Mouse (Mus musculus) brain, embryonic 14.5 days (tissue): ENCODE data around the gene Ppfibp1. TPM values are rescaled to one million over a fixed set of nuclear protein-coding genes. Genes with fewer than 3 reads are reported as not detected.

ENCODE experiments used
- DNase-seq: peaks from one replicate; pipeline ENCODE4 v3.0.0-alpha.2; 2011; ENCODE audit warnings: low read depth
- CTCF ChIP-seq: fragments of 200-500 bp; IDR thresholded peaks from 2 replicates; pipeline ENCODE4 v1.5.1; 2012; ENCODE audit warnings: inconsistent platforms, mild to moderate bottlenecking, moderate library complexity, borderline replicate concordance; ENCODE audit not compliant: insufficient read depth, insufficient read length; ENCODE audit errors: extremely low read depth
- POLR2A ChIP-seq: fragments of 200-500 bp; IDR thresholded peaks from 2 replicates; pipeline ENCODE4 v1.6.1; 2012; ENCODE audit warnings: mild to moderate bottlenecking, inconsistent platforms, borderline replicate concordance; ENCODE audit not compliant: poor library complexity, insufficient read depth, insufficient read length, severe bottlenecking; ENCODE audit errors: extremely low read depth
- polyA plus RNA-seq: library from polyadenylated mRNA; depleted of rRNA; stranded (reverse); fragments of >200 nt; gene quantifications from 2 replicates; pipeline ENCODE4 v1.2.3, GENCODE M21; 2012

Ppfibp1 gene
- polyA plus RNA-seq, 1 experiment: 15.1 TPM

- TF ChIP-seq CTCF (no peak), POLR2A (no peak)
- peak; percentile 17 for DNase-seq
These were observed 61.6 kb downstream of the Ppfibp1 start for GRCm38 (mm10) chr6:146949682-146950453.

DNA sequence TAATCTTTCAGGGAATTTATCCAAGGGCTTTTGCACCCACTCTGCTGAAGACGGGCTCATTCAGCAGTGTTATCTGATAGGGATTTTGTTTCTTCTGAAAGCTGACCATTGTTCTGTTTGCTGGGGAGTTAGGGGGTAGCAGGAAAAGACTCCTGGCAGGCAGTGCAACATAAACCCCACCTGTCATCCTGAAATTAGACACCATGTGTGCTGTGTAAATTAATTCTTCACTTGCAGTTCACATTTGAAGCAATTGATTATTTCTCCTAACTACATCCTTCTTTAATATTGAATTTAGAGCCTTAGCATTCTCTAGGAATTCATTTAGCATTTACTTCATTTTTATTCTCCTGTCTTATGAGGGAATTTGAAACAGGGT, 62.2 kb downstream of the Ppfibp1 start:
- peak; percentile 27 for DNase-seq
- TF ChIP-seq CTCF: no peak
- TF ChIP-seq POLR2A: no peak

DNA sequence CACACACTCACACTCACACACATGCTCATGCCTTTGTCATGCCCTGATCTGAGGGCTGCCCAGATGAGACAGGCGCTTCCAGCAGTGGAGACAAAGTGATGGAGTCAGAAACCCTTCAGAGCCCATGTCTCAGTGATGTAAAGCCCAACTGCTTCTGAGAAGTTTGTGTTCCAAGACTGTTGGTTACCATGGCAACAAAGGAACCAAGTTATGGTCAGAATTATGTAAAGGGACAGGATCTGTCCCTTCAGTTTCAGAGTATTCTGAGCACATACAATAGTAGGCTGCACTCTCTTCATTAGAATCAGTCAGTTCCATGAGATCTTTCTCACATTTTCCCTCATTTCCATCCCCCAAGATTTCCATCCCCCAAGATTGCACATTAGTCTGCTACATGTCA, 66.0 kb downstream of the Ppfibp1 start, which contains the start of gene 1700034J05Rik:
1700034J05Rik (minus strand) TSS at position 165 of the 400 bp plus-strand sequence.
- no peak for TF ChIP-seq CTCF
- DNase-seq: no peak

DNA sequence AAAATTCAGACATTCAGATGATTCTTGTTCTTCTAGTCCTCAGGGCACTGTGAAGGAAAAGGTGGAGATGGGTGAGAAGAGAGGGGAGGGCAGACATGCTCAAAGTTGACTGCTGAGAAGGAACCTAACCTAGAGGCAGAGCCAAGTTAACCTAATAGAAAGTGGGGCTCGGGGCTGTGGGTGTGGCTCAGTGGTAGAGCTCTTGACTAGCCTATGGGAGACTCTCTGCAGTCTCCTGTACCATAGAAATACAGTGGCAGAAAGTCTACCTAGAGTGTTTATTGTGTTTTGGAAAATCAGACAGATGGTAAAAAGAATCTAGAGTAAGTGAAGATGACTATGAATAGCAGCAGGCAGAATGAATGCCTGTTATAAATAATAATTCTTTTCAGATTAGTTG, 67.2 kb downstream of the Ppfibp1 start:
- TF ChIP-seq CTCF (no peak), POLR2A (no peak)
- DNase-seq: no peak

GRCm38 (mm10) chr6:146955896-146956295, 67.6 kb downstream of the Ppfibp1 start:
- peak; percentile 57 for DNase-seq
- TF ChIP-seq CTCF (no peak), POLR2A (no peak)

GRCm38 (mm10) chr6:146956961-146957360, 68.7 kb downstream of the Ppfibp1 start:
- no peak for DNase-seq
- no peak for TF ChIP-seq POLR2A
- TF ChIP-seq CTCF: no peak

DNA sequence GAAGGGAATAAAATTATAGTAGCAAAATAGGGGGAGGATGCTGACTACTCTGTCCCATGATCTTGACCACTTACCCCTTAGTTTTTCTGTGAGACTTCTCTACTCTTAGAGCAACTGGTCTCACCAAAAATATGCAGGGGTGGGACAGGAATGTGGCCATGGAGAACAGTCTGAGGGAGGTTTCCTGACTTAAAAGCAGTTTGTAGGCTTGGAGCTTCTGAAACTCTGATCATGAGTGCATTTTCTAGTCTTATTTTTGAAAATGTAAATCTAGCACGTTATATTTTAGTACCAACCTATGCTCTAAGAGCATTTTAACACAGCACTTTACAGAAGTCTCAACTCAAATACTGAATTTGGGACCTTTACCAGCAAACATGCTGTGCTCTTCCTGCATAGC, 70.4 kb downstream of the Ppfibp1 start:
- no peak for DNase-seq
- TF ChIP-seq CTCF: no peak
- TF ChIP-seq POLR2A: no peak

- no peak for DNase-seq
- no peak for TF ChIP-seq POLR2A
- TF ChIP-seq CTCF: no peak
These were observed 71.8 kb downstream of the Ppfibp1 start for GRCm38 (mm10) chr6:146959908-146960680.

GRCm38 (mm10) chr6:146960956-146961355, 72.7 kb downstream of the Ppfibp1 start:
- TF ChIP-seq POLR2A (no peak), CTCF (no peak)
- DNase-seq: no peak

GRCm38 (mm10) chr6:146961832-146962481, 73.7 kb downstream of the Ppfibp1 start:
- TF ChIP-seq CTCF (no peak), POLR2A (no peak)
- no peak for DNase-seq

DNA sequence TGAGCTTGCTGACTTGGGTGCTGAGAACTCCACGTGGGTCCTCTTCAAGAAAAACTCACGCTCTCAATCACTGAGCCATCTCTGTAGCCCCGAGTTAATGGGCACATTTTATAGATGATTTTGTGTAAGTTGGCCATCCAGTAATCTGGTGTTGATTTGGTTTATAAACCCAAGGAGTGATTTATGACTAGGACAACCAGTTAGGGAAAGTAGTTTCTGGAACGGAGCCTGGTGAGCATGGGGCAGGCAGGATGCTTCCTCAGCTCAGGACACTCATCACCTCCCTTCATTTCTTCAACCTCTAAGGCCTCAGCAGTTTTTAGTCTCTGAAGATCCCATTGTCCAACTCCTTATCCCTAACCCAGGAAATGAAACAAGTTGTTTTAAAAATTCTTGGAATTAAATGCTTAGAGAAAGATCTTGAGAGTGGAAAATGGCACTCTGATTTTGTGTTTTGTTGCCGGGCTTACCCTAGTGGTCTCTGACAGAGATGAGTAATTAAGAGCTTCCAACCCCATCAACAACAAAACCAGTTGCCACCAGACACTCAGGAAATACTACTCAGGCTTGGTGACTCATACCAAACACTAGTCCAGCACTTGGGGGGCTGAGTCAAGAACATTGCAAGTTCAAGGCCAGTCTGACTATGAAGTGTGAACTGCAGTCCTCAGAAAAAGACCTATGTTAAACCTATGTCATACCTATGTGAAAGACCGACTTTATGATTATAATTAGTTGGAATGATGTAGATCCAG, 75.3 kb downstream of the Ppfibp1 start:
- no peak for DNase-seq
- TF ChIP-seq POLR2A: no peak
- no peak for TF ChIP-seq CTCF

GRCm38 (mm10) chr6:146965139-146965772, 77.0 kb downstream of the Ppfibp1 start:
- no peak for TF ChIP-seq CTCF
- no peak for TF ChIP-seq POLR2A
- DNase-seq: no peak
